Mouse (Mus musculus): ENCODE measurements around the gene Adgrb2. TPM values are rescaled to one million over a fixed set of nuclear protein-coding genes. Genes with fewer than 3 reads are reported as not detected.

Gene Adgrb2
- polyA plus RNA-seq, 1 experiment from 2014 or later: 1.0 TPM

GRCm38 (mm10) chr4:129970168-129970567, 14.5 kb upstream of the Adgrb2 start:
- WGBS: 57% methylated on average over 8 of the region's 8 CpGs

GRCm38 (mm10) chr4:129970861-129971260, 13.8 kb upstream of the Adgrb2 start:
- Histone ChIP-seq H3K9ac (ENCODE audit: low read depth, low read length) (no peak overlapping the region), H3K4me3 (ENCODE audit: low read length) (no peak overlapping the region), H3K27me3 (replicated peaks; ENCODE audit: control insufficient read depth, insufficient read depth, low read length) (peaks cover 12% of the 10 kb centered on the region; the same call in 1 of the 2 replicates), H3K36me3 (ENCODE audit: control insufficient read depth, insufficient read depth, low read length) (no peaks in the 10 kb centered on the region), H3K4me2 (ENCODE audit: low read depth, low read length) (no peak overlapping the region), H3K9me3 (ENCODE audit: control insufficient read depth, low read length) (no peaks in the 10 kb centered on the region), H3K4me1 (ENCODE audit: control insufficient read depth, insufficient read depth, low read length) (peaks cover 4% of the 10 kb centered on the region; the same call in 1 of the 2 replicates), H3K27ac (ENCODE audit: low read length) (no peak overlapping the region)
- no peak for ATAC-seq
- WGBS: 79% methylated on average over 11 of the region's 11 CpGs

More at GRCm38 (mm10) chr4:129970168-129970567, 14.5 kb upstream of the Adgrb2 start:
- ATAC-seq: 0 out of 2 replicates have a peak, but pooled peaks have one; percentile 46
- Histone ChIP-seq H3K36me3 (ENCODE audit: control insufficient read depth, insufficient read depth, low read length) (no peaks in the 10 kb centered on the region), H3K4me1 (ENCODE audit: control insufficient read depth, insufficient read depth, low read length) (peaks cover 4% of the 10 kb centered on the region; the same call in 1 of the 2 replicates), H3K27me3 (replicated peaks; ENCODE audit: control insufficient read depth, insufficient read depth, low read length) (peaks cover 12% of the 10 kb centered on the region; the same call in 1 of the 2 replicates), H3K27ac (ENCODE audit: low read length) (no peak overlapping the region), H3K4me3 (ENCODE audit: low read length) (no peak overlapping the region), H3K4me2 (ENCODE audit: low read depth, low read length) (no peak overlapping the region), H3K9ac (ENCODE audit: low read depth, low read length) (no peak overlapping the region), H3K9me3 (ENCODE audit: control insufficient read depth, low read length) (no peaks in the 10 kb centered on the region)

- H3K4me3 ChIP-seq (ENCODE audit: low read length): no peak overlapping the region
- 25% methylated on average over 7 of the region's 7 CpGs for WGBS
- no peak for ATAC-seq
Measured at GRCm38 (mm10) chr4:129971989-129972388, 12.7 kb upstream of the Adgrb2 start.

GRCm38 (mm10) chr4:129974285-129974684, 10.4 kb upstream of the Adgrb2 start:
- WGBS: 62% methylated on average over 9 of the region's 9 CpGs
- no peak overlapping the region for H3K27ac ChIP-seq (ENCODE audit: low read length)
- H3K4me1 ChIP-seq (ENCODE audit: control insufficient read depth, insufficient read depth, low read length): no peaks in the 10 kb centered on the region
- H3K36me3 ChIP-seq (ENCODE audit: control insufficient read depth, insufficient read depth, low read length): no peaks in the 10 kb centered on the region
- H3K4me2 ChIP-seq (ENCODE audit: low read depth, low read length): no peak overlapping the region
- no peak for ATAC-seq
- no peak overlapping the region for H3K9ac ChIP-seq (ENCODE audit: low read depth, low read length)
- H3K27me3 ChIP-seq (replicated peaks; ENCODE audit: control insufficient read depth, insufficient read depth, low read length): peaks cover 12% of the 10 kb centered on the region; the same call in 1 of the 2 replicates
- no peaks in the 10 kb centered on the region for H3K9me3 ChIP-seq (ENCODE audit: control insufficient read depth, low read length)
- no peak overlapping the region for H3K4me3 ChIP-seq (ENCODE audit: low read length)

More at GRCm38 (mm10) chr4:129971989-129972388, 12.7 kb upstream of the Adgrb2 start:
- Histone ChIP-seq H3K4me2 (ENCODE audit: low read depth, low read length) (no peak overlapping the region), H3K36me3 (ENCODE audit: control insufficient read depth, insufficient read depth, low read length) (no peaks in the 10 kb centered on the region), H3K9me3 (ENCODE audit: control insufficient read depth, low read length) (no peaks in the 10 kb centered on the region), H3K9ac (ENCODE audit: low read depth, low read length) (no peak overlapping the region), H3K4me1 (ENCODE audit: control insufficient read depth, insufficient read depth, low read length) (peaks cover 4% of the 10 kb centered on the region; the same call in 1 of the 2 replicates), H3K27ac (ENCODE audit: low read length) (no peak overlapping the region), H3K27me3 (replicated peaks; ENCODE audit: control insufficient read depth, insufficient read depth, low read length) (peaks cover 12% of the 10 kb centered on the region; the same call in 1 of the 2 replicates)

- Histone ChIP-seq H3K27me3 (replicated peaks; ENCODE audit: control insufficient read depth, insufficient read depth, low read length) (peaks cover 9% of the 10 kb centered on the region), H3K27ac (ENCODE audit: low read length) (no peak overlapping the region), H3K36me3 (ENCODE audit: control insufficient read depth, insufficient read depth, low read length) (no peaks in the 10 kb centered on the region), H3K4me3 (ENCODE audit: low read length) (no peak overlapping the region), H3K4me1 (ENCODE audit: control insufficient read depth, insufficient read depth, low read length) (no peaks in the 10 kb centered on the region), H3K9ac (ENCODE audit: low read depth, low read length) (no peak overlapping the region), H3K4me2 (ENCODE audit: low read depth, low read length) (no peak overlapping the region), H3K9me3 (ENCODE audit: control insufficient read depth, low read length) (no peaks in the 10 kb centered on the region)
- 53% methylated on average over 4 of the region's 4 CpGs for WGBS
- no peak for ATAC-seq
Measured at GRCm38 (mm10) chr4:129977256-129977655, 7.4 kb upstream of the Adgrb2 start.

- no peak for ATAC-seq
- Histone ChIP-seq H3K36me3 (ENCODE audit: control insufficient read depth, insufficient read depth, low read length) (no peaks in the 10 kb centered on the region), H3K4me2 (ENCODE audit: low read depth, low read length) (no peak overlapping the region), H3K27ac (ENCODE audit: low read length) (no peak overlapping the region), H3K9me3 (ENCODE audit: control insufficient read depth, low read length) (no peaks in the 10 kb centered on the region), H3K27me3 (replicated peaks; ENCODE audit: control insufficient read depth, insufficient read depth, low read length) (peaks cover 8% of the 10 kb centered on the region), H3K4me3 (ENCODE audit: low read length) (no peak overlapping the region), H3K4me1 (ENCODE audit: control insufficient read depth, insufficient read depth, low read length) (no peaks in the 10 kb centered on the region), H3K9ac (ENCODE audit: low read depth, low read length) (no peak overlapping the region)
- WGBS: 76% methylated on average over 4 of the region's 4 CpGs
Measured at GRCm38 (mm10) chr4:129978227-129978626, 6.4 kb upstream of the Adgrb2 start.

GRCm38 (mm10) chr4:129978930-129979329, 5.7 kb upstream of the Adgrb2 start:
- Histone ChIP-seq H3K4me1 (ENCODE audit: control insufficient read depth, insufficient read depth, low read length) (peaks cover 3% of the 10 kb centered on the region), H3K4me3 (ENCODE audit: low read length) (no peak overlapping the region), H3K27ac (ENCODE audit: low read length) (no peak overlapping the region), H3K4me2 (ENCODE audit: low read depth, low read length) (no peak overlapping the region), H3K27me3 (replicated peaks; ENCODE audit: control insufficient read depth, insufficient read depth, low read length) (peaks cover 12% of the 10 kb centered on the region), H3K36me3 (ENCODE audit: control insufficient read depth, insufficient read depth, low read length) (no peaks in the 10 kb centered on the region), H3K9me3 (ENCODE audit: control insufficient read depth, low read length) (no peaks in the 10 kb centered on the region), H3K9ac (ENCODE audit: low read depth, low read length) (no peak overlapping the region)
- WGBS: 52% methylated on average over 4 of the region's 4 CpGs
- ATAC-seq: no peak

- Histone ChIP-seq H3K4me3 (ENCODE audit: low read length) (no peak overlapping the region), H3K4me2 (ENCODE audit: low read depth, low read length) (no peak overlapping the region), H3K27ac (ENCODE audit: low read length) (no peak overlapping the region), H3K9ac (ENCODE audit: low read depth, low read length) (no peak overlapping the region), H3K27me3 (replicated peaks; ENCODE audit: control insufficient read depth, insufficient read depth, low read length) (peaks cover 32% of the 10 kb centered on the region), H3K36me3 (ENCODE audit: control insufficient read depth, insufficient read depth, low read length) (no peaks in the 10 kb centered on the region), H3K9me3 (ENCODE audit: control insufficient read depth, low read length) (no peaks in the 10 kb centered on the region), H3K4me1 (ENCODE audit: control insufficient read depth, insufficient read depth, low read length) (peaks cover 15% of the 10 kb centered on the region)
- 66% methylated on average over 11 of the region's 11 CpGs for WGBS
- no peak for ATAC-seq
Measured at GRCm38 (mm10) chr4:129981657-129982056, 3.0 kb upstream of the Adgrb2 start.

GRCm38 (mm10) chr4:129983046-129983445, 1.6 kb upstream of the Adgrb2 start:
- H3K27me3 ChIP-seq (replicated peaks; ENCODE audit: control insufficient read depth, insufficient read depth, low read length): peaks cover 38% of the 10 kb centered on the region
- H3K36me3 ChIP-seq (ENCODE audit: control insufficient read depth, insufficient read depth, low read length): no peaks in the 10 kb centered on the region
- H3K4me2 ChIP-seq (ENCODE audit: low read depth, low read length): no peak overlapping the region
- H3K9ac ChIP-seq (ENCODE audit: low read depth, low read length): no peak overlapping the region
- peaks cover 23% of the 10 kb centered on the region for H3K4me1 ChIP-seq (ENCODE audit: control insufficient read depth, insufficient read depth, low read length)
- ATAC-seq: no peak
- 35% methylated on average over 5 of the region's 5 CpGs for WGBS
- H3K4me3 ChIP-seq (ENCODE audit: low read length): no peak overlapping the region
- H3K27ac ChIP-seq (ENCODE audit: low read length): no peak overlapping the region
- H3K9me3 ChIP-seq (ENCODE audit: control insufficient read depth, low read length): no peaks in the 10 kb centered on the region

Data from intestine, embryonic 16.5 days (tissue).